Mouse (Mus musculus) T-helper 1 cell (primary cell): ENCODE measurements at regions not wholly inside any gene's neighbourhood (a gene's known extent, or its start where the extent isn't known, plus 50 kb on each side); places are given as distances from the start of the nearest gene placed in this dataset.

Experiments used
- in situ Hi-C: fragments of 300-600 bp; cut with MboI, MseI; formaldehyde crosslinking; loops from one replicate; pipeline ENCODE4 v1.15.1; 2025; ENCODE audit warnings: high pct_unique_total_duplicates

- in situ Hi-C loops = no loop called here
Observed at GRCm38 (mm10) chr16:95057596-95057995, 60.1 kb upstream of the Kcnj6 start.

GRCm38 (mm10) chr16:95064423-95064822 lies 66.9 kb upstream of the Kcnj6 start:
- in situ Hi-C loops = no loop called here

- in situ Hi-C loops = no loop called here
Observed at GRCm38 (mm10) chr16:95066687-95067086, 69.2 kb upstream of the Kcnj6 start.

GRCm38 (mm10) chr16:95092471-95093221 lies 95.1 kb upstream of the Kcnj6 start:
- in situ Hi-C loops = no loop called here

- in situ Hi-C loops = no loop called here
Observed at GRCm38 (mm10) chr16:95093753-95094152, 96.3 kb upstream of the Kcnj6 start.

- in situ Hi-C loops = no loop called here
Observed at GRCm38 (mm10) chr16:95100954-95101353, 103.5 kb upstream of the Kcnj6 start.

- in situ Hi-C loops = no loop called here
Observed at GRCm38 (mm10) chr16:95117531-95117930, 120.0 kb upstream of the Kcnj6 start.

- in situ Hi-C loops = no loop called here
Observed at GRCm38 (mm10) chr16:95119293-95119692, 121.8 kb upstream of the Kcnj6 start.

GRCm38 (mm10) chr16:95122048-95122447 lies 124.5 kb upstream of the Kcnj6 start:
- in situ Hi-C loops = no loop called here

- in situ Hi-C loops = no loop called here
Observed at GRCm38 (mm10) chr16:95127616-95128015, 129.7 kb upstream of the Kcnj15 start.

- in situ Hi-C loops = no loop called here
Observed at GRCm38 (mm10) chr16:95131815-95132214, 125.5 kb upstream of the Kcnj15 start.

- in situ Hi-C loops = no loop called here
Observed at GRCm38 (mm10) chr16:95138809-95139208, 118.5 kb upstream of the Kcnj15 start.

GRCm38 (mm10) chr16:95141510-95142394 lies 115.6 kb upstream of the Kcnj15 start:
- in situ Hi-C loops = no loop called here

- in situ Hi-C loops = no loop called here
Observed at GRCm38 (mm10) chr16:95150499-95150898, 106.9 kb upstream of the Kcnj15 start.

GRCm38 (mm10) chr16:95151499-95151898 lies 105.9 kb upstream of the Kcnj15 start:
- in situ Hi-C loops = no loop called here

GRCm38 (mm10) chr16:95151914-95152313 lies 105.4 kb upstream of the Kcnj15 start:
- in situ Hi-C loops = no loop called here

- in situ Hi-C loops = no loop called here
Observed at GRCm38 (mm10) chr16:95152742-95153383, 104.5 kb upstream of the Kcnj15 start.

- in situ Hi-C loops = no loop called here
Observed at GRCm38 (mm10) chr16:95168349-95168748, 89.0 kb upstream of the Kcnj15 start.

- in situ Hi-C loops = no loop called here
Observed at GRCm38 (mm10) chr16:95169346-95169745, 88.0 kb upstream of the Kcnj15 start.

GRCm38 (mm10) chr16:95180562-95180961 lies 76.8 kb upstream of the Kcnj15 start:
- in situ Hi-C loops = no loop called here

- in situ Hi-C loops = no loop called here
Observed at GRCm38 (mm10) chr16:95185341-95185740, 72.0 kb upstream of the Kcnj15 start.

GRCm38 (mm10) chr16:95189114-95189513 lies 68.2 kb upstream of the Kcnj15 start:
- in situ Hi-C loops = no loop called here
